Mouse (Mus musculus) 3134 (cell line): ENCODE measurements at regions not wholly inside any gene's neighbourhood (a gene's known extent, or its start where the extent isn't known, plus 50 kb on each side); places are given as distances from the start of the nearest gene placed in this dataset.

Source experiments
- DNase-seq: peaks from one replicate; pipeline ENCODE4 v3.0.0-alpha.2; 2011; ENCODE audit warnings: low spot score; ENCODE audit not compliant: insufficient read length; ENCODE audit errors: extremely low read depth

DNA sequence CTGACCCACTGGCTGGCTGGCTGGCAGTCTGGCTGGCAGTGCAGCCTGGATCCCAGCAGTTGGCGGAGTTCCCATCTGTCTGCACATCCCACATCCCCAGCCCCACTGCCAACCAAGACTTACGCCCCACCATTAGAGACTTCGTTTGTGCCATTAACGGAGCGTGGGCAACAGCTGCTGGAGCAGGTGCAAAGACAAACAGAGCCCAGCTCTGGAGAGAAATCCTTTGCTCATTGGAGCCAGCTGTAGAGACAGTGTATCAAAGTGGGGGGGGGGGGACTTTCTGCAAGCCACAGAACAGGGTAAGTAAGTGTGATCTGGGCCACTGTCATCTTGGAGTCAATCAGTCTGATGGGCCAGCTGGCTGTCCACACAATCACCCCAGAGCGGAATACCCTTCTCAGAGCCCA is 52.3 kb downstream of the Rplp1 start:
- no peak for DNase-seq

DNA sequence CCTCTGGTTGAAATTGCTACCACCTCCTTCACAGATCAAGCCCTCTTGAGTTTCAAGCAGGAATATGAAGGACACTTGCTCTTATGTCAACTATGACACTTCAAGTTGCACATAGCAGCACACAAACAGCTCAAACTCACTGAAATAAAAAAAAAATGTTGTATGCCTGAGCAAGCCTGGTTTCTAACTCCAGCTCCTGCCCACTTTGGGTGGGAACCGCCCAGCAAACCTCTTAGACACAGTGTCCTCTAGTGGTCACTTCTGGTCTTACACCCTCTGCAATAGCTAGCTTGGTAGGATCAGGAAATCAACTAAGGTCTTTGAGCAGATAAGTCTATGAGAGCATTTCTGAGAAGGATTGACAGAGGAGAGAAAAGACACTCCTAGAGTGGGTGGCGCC is 54.2 kb downstream of the Rplp1 start:
- DNase-seq, result no peak

DNA sequence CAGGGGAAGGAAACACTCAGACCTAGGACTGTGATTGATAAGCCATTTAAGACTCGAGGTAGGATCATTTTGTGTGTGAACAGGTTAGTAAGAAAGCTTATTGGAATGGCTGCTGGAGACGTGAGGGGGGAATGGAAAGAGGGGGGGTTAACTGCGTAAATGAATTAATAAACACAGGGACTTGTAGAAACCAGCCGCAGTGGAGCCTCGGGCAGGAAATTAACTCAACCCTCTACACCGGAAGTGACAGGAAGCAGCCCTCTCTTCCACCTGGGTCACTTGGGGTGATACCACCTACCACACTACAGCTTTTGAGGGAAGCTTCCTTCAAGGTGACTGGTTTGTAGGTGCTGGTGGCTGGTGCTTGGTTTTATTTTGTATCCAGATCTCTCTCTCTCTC is 54.9 kb downstream of the Rplp1 start:
- DNase-seq, result no peak

DNA sequence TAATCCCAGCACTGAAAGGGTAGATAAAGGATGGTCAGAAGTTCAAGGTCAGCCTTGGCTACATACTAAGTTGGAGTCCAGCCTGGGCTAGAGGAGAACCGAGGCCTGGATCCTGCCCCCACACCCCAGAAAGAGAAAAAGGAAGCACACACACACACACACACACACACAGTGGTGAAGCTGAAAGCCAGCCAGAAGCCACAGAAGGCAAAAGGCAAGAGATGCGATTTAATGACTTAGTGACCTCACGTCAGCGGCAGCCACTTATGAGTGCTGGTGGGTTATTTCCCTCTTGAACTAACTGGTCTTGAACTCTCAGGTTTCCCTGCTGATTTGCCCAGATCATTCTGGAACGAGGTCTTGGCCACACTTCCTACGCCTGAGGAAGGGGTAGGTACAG is 56.5 kb downstream of the Rplp1 start:
- DNase-seq, result no peak

DNA sequence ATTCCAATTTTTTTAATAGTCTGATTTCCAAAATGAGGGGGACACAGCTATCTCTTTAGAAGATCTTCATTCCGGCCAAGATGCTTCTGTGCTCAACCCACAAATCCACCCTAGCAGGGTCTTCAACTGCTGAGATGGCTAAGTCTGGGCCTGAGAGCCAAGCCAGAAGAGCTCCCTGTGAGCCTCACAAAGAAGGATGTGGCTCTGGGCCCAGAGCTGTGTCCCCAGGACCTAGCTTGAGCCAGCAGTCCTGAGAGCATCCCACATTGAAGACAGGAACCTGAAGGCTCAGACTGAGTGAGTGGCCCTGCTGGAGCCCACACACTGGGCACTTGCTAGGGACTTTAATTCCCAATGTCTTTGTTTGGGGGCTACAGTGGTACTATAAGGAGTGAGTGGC is 57.7 kb downstream of the Rplp1 start:
- no peak for DNase-seq

DNA sequence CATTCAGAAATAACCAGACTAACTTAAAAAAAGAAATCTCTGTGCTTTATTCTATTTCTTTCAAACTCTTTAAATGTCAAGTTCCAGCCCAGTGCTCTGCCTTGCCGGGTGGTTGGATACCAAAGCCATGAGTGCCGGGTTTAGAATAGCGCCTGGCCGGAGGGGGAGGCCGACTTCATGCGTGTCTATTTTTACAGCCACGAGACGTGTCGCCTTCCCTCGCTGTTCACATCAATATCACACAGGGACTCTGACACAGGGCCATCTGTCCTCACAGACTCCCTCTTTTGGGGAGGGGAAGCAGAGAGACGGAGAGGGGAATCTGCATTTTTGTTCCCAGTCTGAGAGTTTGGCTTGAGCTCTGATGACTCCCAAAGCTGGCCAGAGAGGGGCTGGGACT is 58.7 kb downstream of the Rplp1 start:
- DNase-seq, result no peak

DNA sequence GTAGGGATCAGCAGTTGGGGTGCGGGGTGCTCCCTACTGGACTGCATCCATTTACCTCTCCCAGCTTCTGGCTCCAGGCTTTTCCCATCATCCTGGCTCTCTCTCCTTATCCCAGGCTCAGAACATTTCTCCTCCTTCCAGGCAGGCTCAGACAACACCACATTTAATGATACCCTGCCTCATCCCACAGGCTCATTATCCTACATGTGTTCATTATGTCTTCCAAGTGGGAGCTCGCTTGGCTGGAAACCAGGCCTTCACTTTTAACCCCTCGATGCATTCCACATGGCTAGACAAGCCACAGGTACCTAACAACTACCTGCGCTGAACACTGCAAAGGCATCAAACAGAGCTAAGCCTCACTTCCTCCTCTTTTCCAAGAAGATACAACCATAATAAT is 60.5 kb downstream of the Rplp1 start:
- no peak for DNase-seq

DNA sequence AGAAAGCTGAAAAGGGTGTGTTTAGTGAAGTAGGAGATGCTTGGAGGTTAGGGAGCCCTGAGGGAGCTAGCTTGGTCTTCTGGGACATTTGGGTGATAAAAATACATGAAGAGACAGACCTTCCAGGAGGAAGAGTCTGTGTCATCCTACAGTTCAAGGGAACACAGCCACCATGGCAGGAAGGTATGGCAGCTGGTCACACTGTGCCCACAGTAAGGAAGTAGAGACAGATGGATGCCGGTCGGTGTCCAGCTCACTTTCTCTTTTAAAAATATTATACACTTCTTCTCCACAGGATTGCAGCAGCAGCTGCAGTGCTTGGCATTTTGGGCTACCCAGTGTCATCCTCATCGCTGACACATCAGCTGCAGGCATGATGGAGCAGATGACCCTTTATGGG is 63.0 kb downstream of the Rplp1 start:
- DNase-seq, result no peak

DNA sequence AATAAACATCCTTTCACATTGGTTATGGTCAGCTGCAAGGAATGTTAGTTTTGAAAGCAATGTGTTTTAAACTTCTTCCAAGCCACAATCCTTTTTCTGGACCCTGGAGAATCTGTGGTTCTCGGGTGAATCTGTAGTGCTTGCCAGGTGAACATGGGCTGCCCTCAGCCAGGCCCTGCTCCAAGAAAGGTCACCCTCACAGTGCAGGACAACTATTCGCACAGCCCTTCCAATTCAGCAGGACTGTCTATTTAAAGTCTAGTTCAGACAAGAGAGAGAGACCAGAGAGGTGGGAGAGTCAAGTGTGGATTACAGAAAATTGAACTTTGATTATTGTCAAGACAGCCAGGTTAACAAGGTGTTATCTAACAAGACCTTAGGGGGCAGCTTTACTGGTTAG is 65.9 kb downstream of the Rplp1 start:
- DNase-seq, result no peak

DNA sequence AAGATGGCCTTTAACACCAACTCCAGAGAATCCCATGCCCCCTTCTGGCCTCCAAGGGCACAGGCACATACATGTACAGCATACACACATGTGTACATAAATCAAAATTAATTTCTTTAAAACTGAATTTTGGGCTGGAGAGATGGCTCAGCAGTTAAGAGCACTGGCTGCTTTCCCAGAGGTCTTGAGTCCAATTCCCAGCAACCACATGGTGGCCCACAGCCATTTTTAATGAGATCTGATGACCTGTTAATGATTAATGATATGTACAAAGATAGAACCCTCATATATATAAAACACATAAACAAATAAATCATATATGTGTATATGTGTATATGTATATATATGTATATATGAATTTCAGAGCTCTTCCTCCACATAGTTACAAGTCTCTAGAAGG is 66.8 kb downstream of the Rplp1 start:
- DNase-seq, result no peak

DNA sequence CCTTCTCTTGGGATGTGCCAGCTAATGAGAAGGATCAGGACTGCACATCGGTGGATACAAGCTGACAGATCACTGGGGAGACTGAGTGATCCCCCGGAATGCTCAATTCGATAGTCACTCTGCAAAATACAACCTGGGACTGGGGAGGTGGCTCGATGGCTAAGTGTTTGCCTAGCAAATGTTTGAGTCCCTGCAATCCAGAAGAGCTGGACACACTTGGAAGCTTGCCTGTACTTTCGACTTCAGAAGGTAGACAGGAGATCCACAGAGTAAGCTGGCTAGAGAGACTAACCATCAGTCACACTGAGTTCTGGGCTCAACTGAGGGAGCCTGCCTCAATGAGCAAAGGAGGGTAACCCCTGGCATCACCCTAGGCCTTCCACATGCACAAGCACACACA is 69.7 kb downstream of the Rplp1 start:
- DNase-seq, result no peak

DNA sequence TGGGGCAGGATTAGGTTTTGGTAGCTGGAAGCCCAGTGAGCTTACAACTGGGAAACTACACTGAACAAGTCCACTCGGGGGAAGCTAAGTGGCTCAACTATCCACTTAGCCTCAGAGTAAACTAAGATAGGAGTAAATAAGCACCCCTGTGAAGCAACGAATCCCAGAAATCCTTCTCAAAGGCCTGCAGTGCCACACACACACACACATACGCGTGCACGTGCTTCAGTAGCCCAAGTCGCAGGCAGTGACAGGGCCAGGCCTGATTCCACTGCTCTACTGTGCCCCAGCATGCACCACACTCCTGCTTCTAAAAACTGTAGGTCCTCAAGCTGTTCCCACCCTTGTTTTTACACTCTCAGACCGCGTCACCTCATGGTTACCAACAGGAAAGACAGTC is 70.2 kb downstream of the Rplp1 start:
- DNase-seq, result no peak

DNA sequence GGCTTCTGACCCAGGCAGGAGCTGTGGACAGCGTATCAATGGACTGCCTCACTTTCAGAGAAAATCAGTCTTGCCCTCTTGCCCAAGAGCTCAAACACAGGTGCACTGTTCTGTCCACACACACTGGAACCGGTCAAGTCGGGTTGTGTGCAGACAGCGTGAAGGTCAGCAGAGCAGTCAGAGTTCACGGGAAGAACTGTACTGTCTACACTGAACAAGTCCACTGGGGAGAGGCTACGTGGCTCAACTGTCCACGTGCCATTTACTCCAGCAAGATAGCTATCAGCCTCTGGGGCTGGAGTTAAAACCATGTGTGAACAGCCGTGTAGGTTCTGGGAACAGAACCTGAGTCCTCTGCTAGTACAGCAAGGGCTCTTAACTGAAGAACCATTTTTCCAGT is 70.8 kb downstream of the Rplp1 start:
- DNase-seq, result no peak

DNA sequence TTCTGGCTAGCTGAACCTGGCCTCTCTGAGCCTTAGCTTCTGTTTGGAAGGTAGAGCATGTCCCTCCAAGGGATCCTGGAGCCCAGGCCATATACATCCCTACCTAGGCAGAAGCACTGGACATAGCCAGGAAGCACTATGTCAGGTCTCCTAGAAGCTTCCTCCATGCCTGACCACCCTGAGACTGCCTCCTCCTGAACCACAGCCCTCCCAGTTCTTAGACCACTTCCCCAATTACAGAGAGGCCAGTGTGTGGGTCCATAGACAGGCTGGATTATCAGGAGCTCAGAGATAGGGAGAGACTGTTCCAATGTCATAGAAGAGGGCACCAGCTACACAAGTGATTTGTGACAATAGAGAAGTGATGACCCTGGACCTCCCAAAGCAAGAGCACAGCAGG is 72.0 kb downstream of the Rplp1 start:
- no peak for DNase-seq

DNA sequence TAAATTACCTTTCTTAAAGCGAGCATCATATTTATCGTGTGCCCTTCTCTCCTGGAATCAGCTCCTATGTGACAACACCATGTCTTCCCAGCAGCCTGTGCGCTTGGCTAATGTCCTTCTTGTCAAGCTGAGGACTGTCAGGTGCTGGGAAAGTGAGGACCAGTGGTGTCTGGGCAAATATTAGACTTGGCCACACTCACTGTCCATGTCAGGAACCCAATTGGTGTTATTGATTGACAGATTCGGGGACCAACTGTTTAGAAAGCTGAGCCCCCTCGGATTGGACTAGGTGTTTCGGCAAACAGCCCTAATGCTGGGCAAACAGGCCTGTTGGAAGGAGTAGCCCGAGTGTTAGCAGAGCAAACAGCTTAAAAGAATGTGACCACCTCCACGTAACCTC is 73.1 kb downstream of the Rplp1 start:
- no peak for DNase-seq

DNA sequence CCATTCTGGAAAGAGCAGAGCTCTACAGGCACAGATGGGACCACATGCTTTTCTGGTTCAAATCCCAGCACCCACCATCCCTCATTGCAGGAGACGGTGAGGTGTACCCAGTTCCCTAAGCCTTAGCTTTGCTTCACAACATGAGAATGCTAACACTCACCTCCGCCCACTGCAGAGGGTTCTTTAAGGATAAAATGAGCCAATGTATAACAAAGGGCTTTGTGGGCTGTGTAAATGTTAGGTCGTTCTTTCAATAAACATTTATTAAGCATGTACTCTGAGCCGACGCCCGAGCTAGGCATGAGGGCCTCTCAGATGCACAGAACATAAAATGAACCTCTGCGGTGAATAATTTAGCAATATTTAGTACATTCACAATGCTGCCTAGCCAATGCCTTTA is 74.0 kb downstream of the Rplp1 start:
- no peak for DNase-seq

DNA sequence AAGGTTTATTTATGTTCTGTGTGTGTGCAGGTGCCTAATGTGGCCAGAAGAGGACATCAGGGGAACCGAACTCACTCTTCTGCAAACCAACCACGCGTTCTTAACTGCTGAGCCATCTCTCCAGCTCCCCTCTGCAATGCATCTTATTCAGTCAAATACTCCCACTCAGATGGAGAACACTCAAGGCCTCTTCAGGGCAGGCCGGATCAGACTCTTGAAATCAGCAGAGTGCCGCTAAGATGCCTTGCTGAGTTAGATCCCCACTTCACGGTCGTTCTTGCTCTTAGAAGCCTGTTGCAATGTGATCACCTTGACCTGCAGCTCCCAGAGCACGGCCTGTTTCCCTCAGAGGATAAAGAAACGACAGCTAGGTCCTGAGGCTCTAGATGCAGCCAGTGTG is 81.1 kb downstream of the Rplp1 start:
- DNase-seq, result no peak

DNA sequence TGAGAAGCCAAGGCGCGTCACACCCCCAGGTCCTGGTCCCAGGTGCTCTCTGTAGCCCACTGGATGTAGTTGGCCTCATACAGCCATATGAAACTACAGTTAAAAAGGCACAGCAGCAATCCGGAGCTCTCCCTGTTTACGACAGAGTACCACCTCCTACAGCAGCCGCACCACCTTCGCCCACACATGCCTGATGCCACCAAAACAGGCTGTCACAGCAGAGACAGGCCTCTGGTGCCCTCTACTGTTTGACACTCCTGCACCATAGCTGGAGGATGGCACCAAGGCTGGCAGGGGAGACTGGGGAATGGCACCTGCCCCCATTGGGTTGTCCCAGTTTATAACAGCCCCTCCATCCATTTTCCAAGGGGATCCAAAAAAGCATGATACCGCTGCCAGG is 84.1 kb downstream of the Rplp1 start:
- DNase-seq, result no peak

DNA sequence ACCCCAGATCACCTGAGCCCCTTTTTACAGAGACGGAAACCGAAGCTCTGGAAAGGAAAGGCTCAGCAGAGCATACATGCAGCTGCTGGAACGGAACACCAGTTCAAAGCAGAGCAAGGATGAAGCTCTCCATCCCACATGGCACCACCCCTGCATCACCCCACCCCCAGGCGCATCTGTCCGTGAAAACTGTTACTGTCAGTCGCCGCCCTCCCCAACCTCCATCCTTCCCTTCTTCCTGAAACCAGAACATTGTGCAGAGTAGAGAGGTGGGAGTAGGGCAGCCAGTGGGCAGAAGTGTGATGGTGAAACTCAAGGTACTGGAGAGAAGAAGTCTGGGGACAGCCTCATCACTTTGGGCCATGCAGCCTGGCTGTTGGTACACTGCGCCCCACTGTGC is 84.6 kb downstream of the Rplp1 start:
- DNase-seq, result no peak

DNA sequence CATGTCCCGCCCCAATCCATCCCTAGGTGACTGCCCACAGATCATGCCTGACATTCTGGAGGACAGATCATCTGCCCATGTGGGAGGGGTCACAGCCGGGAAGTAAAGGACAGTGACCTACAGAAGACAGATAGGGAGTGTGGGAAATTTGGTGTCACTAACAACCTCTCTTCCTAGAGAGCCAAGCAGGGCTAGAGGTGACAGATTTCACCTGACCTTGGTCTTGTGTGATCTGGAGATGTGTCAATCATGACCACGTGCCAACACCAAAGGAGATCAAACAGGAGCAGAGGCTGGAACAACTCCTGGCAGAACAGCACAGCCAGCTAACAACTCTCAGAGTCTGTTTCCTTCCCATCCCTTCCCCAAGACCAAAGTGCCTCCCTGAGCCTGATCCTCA is 85.0 kb downstream of the Rplp1 start:
- no peak for DNase-seq

DNA sequence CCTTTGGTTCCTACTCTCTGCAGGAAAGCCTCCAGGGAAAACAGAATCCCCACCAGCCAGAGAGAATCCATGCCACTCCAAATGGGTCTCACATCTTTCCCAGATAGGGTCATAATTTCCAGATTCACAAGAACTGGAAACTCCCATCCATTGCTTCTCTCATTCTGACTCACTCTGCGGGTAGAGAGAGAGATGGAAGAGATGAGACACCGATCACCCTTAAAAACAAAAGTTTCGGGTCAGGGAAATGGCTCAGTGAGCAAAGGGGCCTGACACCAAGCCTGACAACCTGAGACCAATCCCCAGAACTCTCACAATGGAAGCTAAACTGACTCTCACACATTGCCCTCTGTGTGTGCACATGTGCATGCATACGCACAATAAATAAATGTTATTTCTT is 86.6 kb downstream of the Rplp1 start:
- no peak for DNase-seq

DNA sequence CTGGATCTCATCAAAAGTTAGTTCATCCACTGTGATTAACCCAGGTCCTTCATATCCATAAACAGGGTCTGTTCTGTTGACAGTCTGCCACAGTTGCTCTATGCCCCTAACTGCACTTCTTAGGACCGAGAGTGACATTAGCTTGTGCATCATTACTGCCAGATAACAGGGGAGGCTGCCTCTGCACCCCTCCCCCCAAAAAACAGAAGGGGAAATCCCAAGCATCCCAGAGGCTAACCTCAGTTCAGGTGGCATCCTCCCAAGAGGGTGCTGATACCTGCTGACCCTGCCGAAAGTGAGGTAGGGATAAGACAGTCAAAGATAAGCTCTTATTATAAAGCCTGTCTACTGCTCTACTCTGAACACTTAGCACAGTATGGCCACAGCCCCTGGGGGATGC is 87.3 kb downstream of the Rplp1 start:
- no peak for DNase-seq

DNA sequence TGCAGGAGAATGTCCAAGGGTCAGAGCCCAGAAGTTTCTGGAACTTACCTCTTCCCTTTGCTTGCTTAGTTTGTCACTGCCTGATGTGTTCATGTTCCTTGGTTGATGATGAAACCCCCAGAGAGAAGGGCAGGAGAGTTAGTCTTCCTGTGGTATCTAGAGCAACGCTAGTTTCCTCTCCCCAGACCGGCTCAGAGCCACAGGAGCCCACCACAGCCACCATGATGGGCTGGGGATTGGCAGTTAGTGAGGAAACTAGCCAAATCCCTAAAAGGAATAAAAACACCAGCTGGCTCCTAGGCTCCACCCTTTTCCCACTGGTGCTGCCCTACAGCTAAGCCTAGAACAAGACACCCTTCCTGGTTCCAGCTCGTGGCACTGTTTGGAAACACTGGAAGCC is 87.9 kb downstream of the Rplp1 start:
- no peak for DNase-seq

DNA sequence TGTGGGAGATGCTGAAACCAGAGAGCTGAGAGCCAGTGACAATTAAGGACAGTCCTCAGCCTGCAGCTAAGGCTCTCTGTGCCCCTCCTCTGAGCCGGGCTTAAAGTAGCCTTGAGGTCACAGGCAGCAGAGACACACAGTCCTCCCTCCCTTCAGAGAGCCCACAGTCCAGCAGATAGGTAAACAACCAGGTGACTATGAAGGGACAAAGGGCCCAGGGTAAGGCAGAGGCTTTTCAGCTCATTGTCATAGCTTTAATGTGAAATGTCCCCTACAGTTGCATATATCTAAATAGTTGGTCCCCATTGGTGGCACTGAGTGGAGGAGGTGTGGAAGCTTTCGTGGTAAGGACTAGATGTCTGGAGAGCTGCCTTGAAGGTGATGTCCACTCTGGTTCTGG is 88.5 kb downstream of the Rplp1 start:
- DNase-seq, result no peak
